Mouse (Mus musculus) olfactory bulb, adult 2 months (tissue): ENCODE measurements around the gene Actr6.

Source experiments
- CTCF ChIP-seq: fragments of 200-500 bp; IDR thresholded peaks from 2 replicates; pipeline ENCODE4 v1.5.1; 2012; ENCODE audit warnings: low read depth, mild to moderate bottlenecking, low read length, moderate library complexity; ENCODE audit not compliant: insufficient read depth
- POLR2A ChIP-seq: fragments of 200-500 bp; IDR thresholded peaks from 2 replicates; pipeline ENCODE4 v1.6.1; 2012; ENCODE audit warnings: mild to moderate bottlenecking, low read depth, low read length, moderate library complexity; ENCODE audit not compliant: insufficient read depth

- no peak for TF ChIP-seq CTCF
- no peak for TF ChIP-seq POLR2A
Observed at GRCm38 (mm10) chr10:89730386-89730785, 1.7 kb downstream of the Actr6 start.
